Mouse (Mus musculus): ENCODE data around the gene Adipor2. TPM values are rescaled to one million over a fixed set of nuclear protein-coding genes. Genes with fewer than 3 reads are reported as not detected.
A peak's percentile ranks its signal among the peaks of the same experiment; 100 is the strongest.

The Adipor2 gene
- polyA plus RNA-seq, 1 experiment: 111 TPM

GRCm38 (mm10) chr6:119418392-119419251, 1.1 kb upstream of the Adipor2 start:
- Histone ChIP-seq H3K4me1 (ENCODE audit: control insufficient read depth, insufficient read depth, low read length) (peaks cover 5% of the 10 kb centered on the region), H3K9ac (ENCODE audit: low read depth, poor library complexity, severe bottlenecking) (no peak overlapping the region), H3K27ac (ENCODE audit: insufficient read depth, low read length) (peak overlapping the region; percentile 94)

GRCm38 (mm10) chr6:119417821-119418220, 317 bp upstream of the Adipor2 start:
- Histone ChIP-seq H3K27ac (ENCODE audit: insufficient read depth, low read length) (peak overlapping the region; percentile 94), H3K9me3 (replicated peaks; ENCODE audit: control insufficient read depth, insufficient read depth, low read length, poor library complexity, severe bottlenecking) (no peaks in the 10 kb centered on the region), H3K36me3 (ENCODE audit: control insufficient read depth, insufficient read depth, low read length, poor library complexity, severe bottlenecking) (no peaks in the 10 kb centered on the region), H3K27me3 (ENCODE audit: control insufficient read depth, insufficient read depth, low read length, poor library complexity, severe bottlenecking) (no peaks in the 10 kb centered on the region), H3K9ac (ENCODE audit: low read depth, poor library complexity, severe bottlenecking) (no peak overlapping the region), H3K4me3 (ENCODE audit: low read depth, low read length) (peak overlapping the region; percentile 11), H3K4me1 (ENCODE audit: control insufficient read depth, insufficient read depth, low read length) (peaks cover 4% of the 10 kb centered on the region)
- no peak for TF ChIP-seq POLR2A (IDR thresholded peaks at IDR 0.05; ENCODE audit: insufficient read depth, low read length)
- TF ChIP-seq CTCF (IDR thresholded peaks at IDR 0.05; ENCODE audit: low read depth, low read length): no peak
- TF ChIP-seq EP300 (IDR thresholded peaks at IDR 0.05; ENCODE audit: insufficient read depth, low read depth, low read length): no peak

More at GRCm38 (mm10) chr6:119418392-119419251, 1.1 kb upstream of the Adipor2 start:
- H3K9me3 ChIP-seq (replicated peaks; ENCODE audit: control insufficient read depth, insufficient read depth, low read length, poor library complexity, severe bottlenecking): no peaks in the 10 kb centered on the region
- TF ChIP-seq CTCF (IDR thresholded peaks at IDR 0.05; ENCODE audit: low read depth, low read length): no peak
- TF ChIP-seq POLR2A (IDR thresholded peaks at IDR 0.05; ENCODE audit: insufficient read depth, low read length): no peak
- peak; percentile 94 for TF ChIP-seq EP300 (IDR thresholded peaks at IDR 0.05; ENCODE audit: insufficient read depth, low read depth, low read length)
- H3K36me3 ChIP-seq (ENCODE audit: control insufficient read depth, insufficient read depth, low read length, poor library complexity, severe bottlenecking): no peaks in the 10 kb centered on the region
- no peaks in the 10 kb centered on the region for H3K27me3 ChIP-seq (ENCODE audit: control insufficient read depth, insufficient read depth, low read length, poor library complexity, severe bottlenecking)
- H3K4me3 ChIP-seq (ENCODE audit: low read depth, low read length): no peak overlapping the region

- Histone ChIP-seq H3K4me1 (ENCODE audit: control insufficient read depth, insufficient read depth, low read length) (peaks cover 3% of the 10 kb centered on the region), H3K27ac (ENCODE audit: insufficient read depth, low read length) (peak overlapping the region; percentile 84), H3K9ac (ENCODE audit: low read depth, poor library complexity, severe bottlenecking) (peak overlapping the region; percentile 77), H3K27me3 (ENCODE audit: control insufficient read depth, insufficient read depth, low read length, poor library complexity, severe bottlenecking) (no peaks in the 10 kb centered on the region), H3K9me3 (replicated peaks; ENCODE audit: control insufficient read depth, insufficient read depth, low read length, poor library complexity, severe bottlenecking) (no peaks in the 10 kb centered on the region), H3K36me3 (ENCODE audit: control insufficient read depth, insufficient read depth, low read length, poor library complexity, severe bottlenecking) (0 out of 2 replicates have a peak, but pooled peaks cover 3% of the 10 kb centered on the region), H3K4me3 (ENCODE audit: low read depth, low read length) (peak overlapping the region; percentile 85)
- no peak for TF ChIP-seq EP300 (IDR thresholded peaks at IDR 0.05; ENCODE audit: insufficient read depth, low read depth, low read length)
- TF ChIP-seq POLR2A (IDR thresholded peaks at IDR 0.05; ENCODE audit: insufficient read depth, low read length): no peak
- no peak for TF ChIP-seq CTCF (IDR thresholded peaks at IDR 0.05; ENCODE audit: low read depth, low read length)
Observed at GRCm38 (mm10) chr6:119416643-119417042, 861 bp downstream of the Adipor2 start.

- 0 out of 2 replicates have a peak overlapping the region, but pooled peaks have one; percentile 21 for H3K9ac ChIP-seq (ENCODE audit: low read depth, poor library complexity, severe bottlenecking)
- H3K27ac ChIP-seq (ENCODE audit: insufficient read depth, low read length): peak overlapping the region; percentile 57
- TF ChIP-seq EP300 (IDR thresholded peaks at IDR 0.05; ENCODE audit: insufficient read depth, low read depth, low read length) (0 out of 2 replicates have a peak, but pooled peaks have one; percentile 21), POLR2A (IDR thresholded peaks at IDR 0.05; ENCODE audit: insufficient read depth, low read length) (no peak), CTCF (IDR thresholded peaks at IDR 0.05; ENCODE audit: low read depth, low read length) (no peak)
- no peaks in the 10 kb centered on the region for H3K27me3 ChIP-seq (ENCODE audit: control insufficient read depth, insufficient read depth, low read length, poor library complexity, severe bottlenecking)
- peak overlapping the region; percentile 29 for H3K4me3 ChIP-seq (ENCODE audit: low read depth, low read length)
- H3K36me3 ChIP-seq (ENCODE audit: control insufficient read depth, insufficient read depth, low read length, poor library complexity, severe bottlenecking): peaks cover 9% of the 10 kb centered on the region
- H3K9me3 ChIP-seq (replicated peaks; ENCODE audit: control insufficient read depth, insufficient read depth, low read length, poor library complexity, severe bottlenecking): no peaks in the 10 kb centered on the region
- H3K4me1 ChIP-seq (ENCODE audit: control insufficient read depth, insufficient read depth, low read length): peaks cover 2% of the 10 kb centered on the region
Observed at GRCm38 (mm10) chr6:119414262-119415043, 3.1 kb downstream of the Adipor2 start.

- Histone ChIP-seq H3K4me1 (ENCODE audit: control insufficient read depth, insufficient read depth, low read length) (no peaks in the 10 kb centered on the region), H3K9me3 (replicated peaks; ENCODE audit: control insufficient read depth, insufficient read depth, low read length, poor library complexity, severe bottlenecking) (no peaks in the 10 kb centered on the region), H3K27ac (ENCODE audit: insufficient read depth, low read length) (no peak overlapping the region), H3K36me3 (ENCODE audit: control insufficient read depth, insufficient read depth, low read length, poor library complexity, severe bottlenecking) (peaks cover 9% of the 10 kb centered on the region), H3K27me3 (ENCODE audit: control insufficient read depth, insufficient read depth, low read length, poor library complexity, severe bottlenecking) (no peaks in the 10 kb centered on the region), H3K9ac (ENCODE audit: low read depth, poor library complexity, severe bottlenecking) (no peak overlapping the region), H3K4me3 (ENCODE audit: low read depth, low read length) (no peak overlapping the region)
- TF ChIP-seq CTCF (IDR thresholded peaks at IDR 0.05; ENCODE audit: low read depth, low read length) (no peak), EP300 (IDR thresholded peaks at IDR 0.05; ENCODE audit: insufficient read depth, low read depth, low read length) (no peak), POLR2A (IDR thresholded peaks at IDR 0.05; ENCODE audit: insufficient read depth, low read length) (no peak)
Observed at GRCm38 (mm10) chr6:119412588-119412987, 4.9 kb downstream of the Adipor2 start.
